Mouse (Mus musculus) frontal cortex, postnatal 36 days (tissue): ENCODE results near the gene Slc37a4.
A peak's percentile ranks its signal among the peaks of the same experiment; 100 is the strongest.
"Not testable (repeated sequence)": the region's sequence is repeated elsewhere in the genome, so short reads cannot be mapped to it uniquely, and the experiment has no call there.

Source experiments
- DNase-seq, 2 experiments: peaks; one replicate each; pipeline ENCODE4 v3.0.0; 2022; ENCODE audit warnings: low spot score in 2 of 2

Gene Slc37a4

GRCm38 (mm10) chr9:44398551-44398950 lies 1.9 kb downstream of the Slc37a4 start:
- no peak for DNase-seq

- DNase-seq: no peak
Measured at GRCm38 (mm10) chr9:44399114-44399794, 2.6 kb downstream of the Slc37a4 start.

- no peak for DNase-seq
Measured at GRCm38 (mm10) chr9:44399795-44400114, 3.1 kb downstream of the Slc37a4 start.

- no peak for DNase-seq
Measured at GRCm38 (mm10) chr9:44401081-44401480, 4.4 kb downstream of the Slc37a4 start.

GRCm38 (mm10) chr9:44405011-44405410 lies 8.4 kb downstream of the Slc37a4 start:
- DNase-seq: no peak

GRCm38 (mm10) chr9:44406906-44407751 lies 10.5 kb downstream of the Slc37a4 start, which contains the start of the genes Rps25 and Trappc4:
Gene Rps25 (plus strand): TSS chr9:44407139.
Gene Trappc4 (minus strand): TSS chr9:44407600.
- peak; percentile 90 to 92 for DNase-seq

- no peak for DNase-seq
Measured at GRCm38 (mm10) chr9:44407752-44408097, 11.1 kb downstream of the Slc37a4 start.

- DNase-seq: not testable (repeated sequence)
Measured at GRCm38 (mm10) chr9:44408693-44409092, 12.0 kb downstream of the Slc37a4 start.

- no peak for DNase-seq
Measured at GRCm38 (mm10) chr9:44410647-44411336, 14.1 kb downstream of the Slc37a4 start.

GRCm38 (mm10) chr9:44411601-44412130 lies 15.0 kb downstream of the Slc37a4 start:
- DNase-seq: no peak

GRCm38 (mm10) chr9:44412306-44412705 lies 15.7 kb downstream of the Slc37a4 start:
- DNase-seq: no peak

- DNase-seq: no peak
Measured at GRCm38 (mm10) chr9:44412781-44413180, 16.1 kb downstream of the Slc37a4 start.

- DNase-seq: no peak
Measured at GRCm38 (mm10) chr9:44417156-44417891, 20.7 kb downstream of the Slc37a4 start.

- DNase-seq: peak; percentile 96 to 97
Measured at GRCm38 (mm10) chr9:44417892-44418363, 21.3 kb downstream of the Slc37a4 start.

GRCm38 (mm10) chr9:44418519-44419385 lies 22.1 kb downstream of the Slc37a4 start, which contains the start of gene Ccdc84:
Gene Ccdc84 (minus strand): TSS chr9:44418569.
- DNase-seq: no peak

- not testable (repeated sequence) for DNase-seq
Measured at GRCm38 (mm10) chr9:44419730-44420129, 23.1 kb downstream of the Slc37a4 start.

GRCm38 (mm10) chr9:44420280-44420898 lies 23.7 kb downstream of the Slc37a4 start:
- DNase-seq: no peak

GRCm38 (mm10) chr9:44423576-44423975 lies 26.9 kb downstream of the Slc37a4 start:
- no peak for DNase-seq

GRCm38 (mm10) chr9:44432577-44433185 lies 36.0 kb downstream of the Slc37a4 start:
- DNase-seq: no peak
